Mouse (Mus musculus) cerebellum, adult 2 months (tissue): ENCODE results near the gene Kcnk5. TPM values are rescaled to one million over a fixed set of nuclear protein-coding genes. Genes with fewer than 3 reads are reported as not detected.

Source experiments
- DNase-seq, 2 experiments: peaks; one replicate each; pipeline ENCODE4 v3.0.0; 2021
- H3K27ac ChIP-seq: fragments of 200-500 bp; 2 replicates; pipeline ENCODE4 v1.5.1; 2012; ENCODE audit warnings: low read length, control low read depth, inconsistent platforms; ENCODE audit not compliant: insufficient read depth
- H3K27me3 ChIP-seq: fragments of 200-500 bp; 2 replicates; pipeline ENCODE4 v1.6.1; 2012; ENCODE audit warnings: inconsistent platforms, mild to moderate bottlenecking, low read length, moderate library complexity; ENCODE audit not compliant: control insufficient read depth, insufficient read depth
- H3K4me1 ChIP-seq: fragments of 200-500 bp; 2 replicates; pipeline ENCODE4 v1.6.1; 2011; ENCODE audit warnings: low read length; ENCODE audit not compliant: control insufficient read depth, insufficient read depth
- H3K4me3 ChIP-seq: fragments of 200-500 bp; replicated peaks from 2 replicates; pipeline ENCODE3; 2011; ENCODE audit warnings: mild to moderate bottlenecking, low read depth, low read length, control low read depth; ENCODE audit not compliant: insufficient read depth
- CTCF ChIP-seq: fragments of 200-500 bp; IDR thresholded peaks from 2 replicates; pipeline ENCODE4 v1.5.1; 2011; ENCODE audit warnings: low read depth, mild to moderate bottlenecking, control low read depth, low read length, moderate library complexity, borderline replicate concordance; ENCODE audit not compliant: insufficient read depth
- POLR2A ChIP-seq: fragments of 200-500 bp; IDR thresholded peaks from 2 replicates; pipeline ENCODE4 v1.6.1; 2011; ENCODE audit warnings: low read length, control low read depth, borderline replicate concordance; ENCODE audit not compliant: insufficient read depth
- WGBS: fragments of 180-500 bp; shearing (Covaris S2); methylation state at CpG from one replicate; pipeline ENCODE4 v1.1.7; 2018; 5-methylcytosine and 5-hydroxymethylcytosine counted together
- polyA plus RNA-seq: library from polyadenylated mRNA; depleted of rRNA; stranded (reverse); fragments of >200 nt; gene quantifications from 2 replicates; pipeline ENCODE4 v1.2.3, GENCODE M21; 2012

Gene Kcnk5
- polyA plus RNA-seq, 1 experiment, result 0.85 TPM

DNA sequence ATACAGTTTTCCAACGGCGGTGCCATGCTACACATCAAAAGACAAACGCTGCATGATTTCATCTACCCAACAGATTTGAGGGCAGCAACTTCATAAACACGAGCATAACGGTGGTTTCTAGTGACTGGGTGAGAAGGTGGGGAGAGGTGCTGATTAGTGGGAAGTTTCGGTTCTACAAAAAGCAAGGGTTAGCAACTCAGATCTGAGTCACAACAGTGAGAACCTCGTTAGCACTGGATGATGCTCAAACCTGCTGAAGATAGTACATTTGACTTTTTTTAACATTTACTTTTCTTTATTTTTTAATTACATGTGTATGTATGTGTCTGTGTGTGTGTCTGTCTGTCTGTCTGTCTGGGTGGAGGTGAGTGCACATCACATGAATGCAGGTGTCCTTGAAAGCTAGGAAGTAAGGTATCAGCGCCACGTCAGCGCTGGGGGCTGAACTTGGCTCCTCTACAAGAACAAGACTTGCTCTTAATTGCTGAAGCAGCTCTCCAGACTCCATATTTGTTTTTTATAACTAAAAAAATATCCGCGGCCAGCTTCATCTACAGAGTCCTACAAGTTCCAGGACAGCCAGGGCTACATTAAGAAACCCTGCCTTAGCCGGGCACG lies 7.6 kb downstream of the Kcnk5 start:
- H3K4me1 ChIP-seq, result no peaks in the 10 kb centered on the region
- no peak overlapping the region for H3K27ac ChIP-seq
- no peaks in the 10 kb centered on the region for H3K27me3 ChIP-seq
- 93% methylated on average over 14 of the region's 14 CpGs for WGBS
- no peak for DNase-seq
- TF ChIP-seq CTCF, result no peak
- no peak for TF ChIP-seq POLR2A
- H3K4me3 ChIP-seq, result no peak overlapping the region

DNA sequence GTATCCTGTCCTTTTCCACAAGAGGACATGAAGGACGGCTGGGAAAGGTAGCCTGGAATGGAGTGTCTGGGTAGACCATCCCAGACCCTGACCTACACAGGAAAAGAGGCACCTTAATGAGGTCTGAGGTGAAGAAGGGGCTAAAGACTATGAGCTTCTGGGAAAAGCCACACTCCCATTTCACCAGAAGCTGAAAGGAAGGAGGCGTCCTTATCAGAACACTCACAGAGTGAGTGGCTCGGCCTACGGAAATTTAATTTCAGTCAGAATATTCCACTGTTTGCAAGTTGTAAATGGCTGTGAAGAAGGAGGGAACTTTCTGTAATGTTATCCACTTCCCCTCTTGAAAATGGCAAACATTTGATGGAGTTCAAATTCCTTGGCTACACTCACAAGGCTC lies 8.7 kb downstream of the Kcnk5 start:
- TF ChIP-seq POLR2A (no peak), CTCF (no peak)
- Histone ChIP-seq H3K27ac (no peak overlapping the region), H3K4me1 (no peaks in the 10 kb centered on the region), H3K27me3 (no peaks in the 10 kb centered on the region), H3K4me3 (no peak overlapping the region)
- WGBS, result 90% methylated on average over 4 of the region's 4 CpGs
- no peak for DNase-seq

DNA sequence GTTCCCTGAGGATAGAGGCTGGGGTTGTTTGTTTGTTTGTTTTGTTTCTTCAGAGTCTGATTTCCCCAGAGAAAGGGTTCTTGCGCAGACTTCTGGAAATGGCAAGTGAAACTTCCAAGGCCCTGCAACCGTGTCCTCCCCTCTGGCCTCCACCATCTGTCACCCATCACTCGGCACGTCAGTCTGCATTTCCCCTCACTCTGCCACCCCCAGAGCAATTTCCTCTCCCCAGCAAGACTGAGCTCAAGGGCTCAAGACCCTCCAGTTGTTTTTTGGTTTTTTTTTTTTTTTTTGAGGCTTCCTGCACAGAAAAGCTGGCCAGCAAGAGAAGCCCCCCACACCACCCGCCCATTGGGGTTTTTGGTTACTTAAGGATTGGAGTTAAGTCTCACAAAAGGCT lies 9.1 kb downstream of the Kcnk5 start:
- WGBS, result 35% methylated on average over 5 of the region's 5 CpGs
- H3K4me1 ChIP-seq, result no peaks in the 10 kb centered on the region
- TF ChIP-seq CTCF (no peak), POLR2A (no peak)
- H3K4me3 ChIP-seq, result no peak overlapping the region
- H3K27ac ChIP-seq, result no peak overlapping the region
- DNase-seq, result no peak
- H3K27me3 ChIP-seq, result no peaks in the 10 kb centered on the region

DNA sequence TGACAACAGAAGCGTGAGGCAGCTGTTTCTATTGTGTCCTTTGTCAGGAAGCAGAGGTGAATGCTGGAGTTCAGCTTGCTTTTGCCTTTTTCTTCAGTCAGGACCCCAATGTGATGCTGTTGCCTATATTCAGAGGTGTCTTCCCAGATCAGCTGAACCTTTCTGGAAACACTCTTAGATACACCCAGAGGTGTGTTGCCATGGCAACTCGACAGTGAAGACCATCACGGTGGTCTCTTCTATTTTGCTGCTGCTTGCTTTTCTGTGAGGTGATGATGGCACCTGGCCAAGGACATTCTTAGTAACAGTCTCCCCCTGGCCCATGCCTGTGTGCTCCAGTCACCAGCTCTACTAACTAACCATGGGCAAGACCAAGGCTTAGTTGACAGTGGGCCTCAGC lies 9.8 kb downstream of the Kcnk5 start:
- Histone ChIP-seq H3K27ac (no peak overlapping the region), H3K4me1 (no peaks in the 10 kb centered on the region), H3K27me3 (no peaks in the 10 kb centered on the region), H3K4me3 (no peak overlapping the region)
- no peak for DNase-seq
- 55% methylated on average over 3 of the region's 3 CpGs for WGBS
- TF ChIP-seq CTCF, result no peak
- TF ChIP-seq POLR2A, result no peak

DNA sequence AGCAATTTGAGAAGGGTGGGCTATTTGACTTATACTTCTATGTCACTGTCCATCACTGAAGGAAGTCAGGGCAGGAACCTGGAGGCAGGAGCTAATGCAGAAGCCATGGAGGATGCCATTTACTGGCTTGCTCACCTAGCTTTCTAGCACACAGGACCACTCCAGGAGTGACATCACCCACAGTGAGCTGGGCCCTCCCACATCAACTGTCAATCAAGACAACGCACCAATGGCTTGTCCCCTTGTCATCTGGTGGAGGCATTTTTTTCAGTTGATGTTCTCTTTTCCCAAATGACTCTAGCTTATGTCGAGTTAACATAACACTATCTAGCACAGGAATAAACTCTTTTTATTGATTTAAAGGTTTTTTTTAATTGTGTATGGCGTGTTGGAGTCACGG lies 12.4 kb downstream of the Kcnk5 start:
- no peaks in the 10 kb centered on the region for H3K4me1 ChIP-seq
- H3K27ac ChIP-seq, result no peak overlapping the region
- no peak for TF ChIP-seq CTCF
- TF ChIP-seq POLR2A, result no peak
- no peak for DNase-seq
- no peak overlapping the region for H3K4me3 ChIP-seq
- no peaks in the 10 kb centered on the region for H3K27me3 ChIP-seq
- WGBS, result 94% methylated on average over 4 of the region's 4 CpGs

DNA sequence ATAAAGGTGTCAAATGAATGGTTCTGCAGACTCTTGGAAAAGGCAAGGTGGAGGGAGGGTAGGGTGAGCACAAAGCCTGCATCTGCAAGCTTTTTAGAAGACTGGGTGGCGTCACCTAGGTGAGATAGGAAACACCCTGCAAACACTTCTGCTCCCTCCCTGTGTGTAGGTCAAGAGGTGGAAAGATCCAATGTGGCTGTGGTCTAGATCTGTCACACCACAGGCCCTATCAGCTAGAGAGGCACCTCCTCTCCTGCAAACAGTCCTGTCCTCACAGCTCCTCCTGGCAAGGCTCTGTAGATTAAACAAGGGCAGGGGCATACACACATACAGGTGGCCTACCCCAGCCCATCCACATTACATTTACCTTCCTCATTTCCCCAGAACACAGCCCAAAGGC lies 13.1 kb downstream of the Kcnk5 start:
- Histone ChIP-seq H3K4me1 (no peaks in the 10 kb centered on the region), H3K27me3 (no peaks in the 10 kb centered on the region), H3K27ac (no peak overlapping the region), H3K4me3 (no peak overlapping the region)
- DNase-seq, result no peak
- WGBS, result 91% methylated on average over 1 of the region's 1 CpGs
- TF ChIP-seq CTCF, result no peak
- no peak for TF ChIP-seq POLR2A

DNA sequence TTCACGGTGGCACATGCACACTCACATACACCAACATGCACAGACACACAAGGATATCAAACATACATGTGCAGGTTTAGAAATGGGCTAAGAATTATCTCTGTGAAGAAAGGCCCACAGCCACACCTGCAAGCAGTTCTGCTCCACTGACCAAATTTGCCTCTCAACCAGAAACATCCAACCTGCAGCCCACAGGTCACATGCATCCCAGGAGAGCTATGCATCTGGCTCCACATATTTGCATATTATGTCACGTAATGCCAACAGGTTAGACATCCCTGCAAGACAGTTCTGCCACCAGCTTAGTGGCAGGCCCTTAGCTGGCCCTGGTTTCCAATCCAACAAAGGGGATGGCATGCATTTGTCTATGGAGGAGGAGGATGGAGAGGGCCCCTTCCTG lies 13.6 kb downstream of the Kcnk5 start:
- DNase-seq, result no peak
- Histone ChIP-seq H3K27me3 (no peaks in the 10 kb centered on the region), H3K27ac (no peak overlapping the region), H3K4me1 (no peaks in the 10 kb centered on the region), H3K4me3 (no peak overlapping the region)
- WGBS, result 98% methylated on average over 2 of the region's 2 CpGs
- TF ChIP-seq CTCF (no peak), POLR2A (no peak)

DNA sequence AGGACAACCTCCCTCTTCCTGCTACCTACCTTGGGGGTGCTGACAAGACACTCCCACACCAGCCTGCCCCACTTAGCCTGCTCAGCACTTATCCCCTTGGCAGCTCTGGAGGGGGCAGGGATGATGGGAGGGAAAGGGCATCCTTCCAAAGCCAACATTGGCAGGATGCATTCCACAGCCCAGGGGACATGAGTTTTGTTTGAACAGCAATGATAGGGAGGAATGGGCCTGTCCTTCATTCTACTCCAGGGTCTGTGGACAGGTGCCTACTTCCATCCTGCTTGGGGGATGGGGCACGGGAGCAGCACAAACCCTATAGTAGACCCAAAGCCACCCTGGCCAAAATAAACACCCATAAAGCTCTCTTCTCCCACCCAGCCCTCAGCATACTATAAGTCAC lies 16.2 kb downstream of the Kcnk5 start:
- H3K27ac ChIP-seq, result no peak overlapping the region
- WGBS, result 33% methylated on average over 1 of the region's 1 CpGs
- no peaks in the 10 kb centered on the region for H3K4me1 ChIP-seq
- H3K27me3 ChIP-seq, result no peaks in the 10 kb centered on the region
- H3K4me3 ChIP-seq, result no peak overlapping the region
- TF ChIP-seq CTCF (no peak), POLR2A (no peak)
- DNase-seq, result no peak

DNA sequence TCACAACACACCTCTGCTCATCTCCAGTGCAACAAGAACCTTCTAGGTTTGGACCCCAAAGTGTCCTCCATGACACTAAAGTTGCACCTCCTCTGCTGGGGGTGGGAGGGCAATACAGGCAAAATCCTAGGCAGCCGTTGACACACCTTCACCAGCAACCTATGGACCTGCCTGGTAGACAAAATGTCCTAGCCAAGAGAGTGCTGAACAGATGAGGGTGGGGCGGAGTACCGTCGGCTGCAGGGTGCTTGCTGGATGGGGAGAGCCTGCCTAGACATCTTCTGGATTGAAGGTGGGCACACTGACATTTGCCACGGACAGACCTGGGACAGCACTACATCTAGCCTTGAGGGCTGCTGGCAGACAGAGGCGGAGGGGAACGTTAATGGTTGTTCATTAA lies 17.2 kb downstream of the Kcnk5 start:
- H3K27ac ChIP-seq, result no peak overlapping the region
- WGBS, result 83% methylated on average over 7 of the region's 7 CpGs

More for the DNA sequence above, 17.2 kb downstream of the Kcnk5 start:
- TF ChIP-seq CTCF, result no peak
- no peak for TF ChIP-seq POLR2A
- Histone ChIP-seq H3K4me1 (no peaks in the 10 kb centered on the region), H3K4me3 (no peak overlapping the region), H3K27me3 (no peaks in the 10 kb centered on the region)
- no peak for DNase-seq
